9 mouse cellular contexts compared by ENCODE assay signal in genomic region chr13:59289127-59289526, GRCm38 (mm10).
DNase-seq lines count a peak whose midpoint lies in the region; ATAC-seq and TF ChIP-seq lines count a peak whose summit lies in the region.
"Had no signal": no experiment of that assay in that cellular context is flagged by ENCODE, and none has a peak within 500 bp of the region (broad histone marks: within the 10 kb centered on the region; RNA-seq: fewer than 3 reads in every experiment).

No protein-coding gene starts in this region.

- H3K4me1 ChIP-seq in hindbrain, embryonic 10.5 days (replicated peaks): peaks cover 18% of the 10 kb centered on the region
- H3K4me1 ChIP-seq in hindbrain, embryonic 13.5 days (replicated peaks): peaks cover 5% of the 10 kb centered on the region; the same call in 1 of the 2 replicates
- H3K4me1 ChIP-seq in cortical plate, adult 2 months (ENCODE audit: control insufficient read depth, insufficient read depth, low read length): no peaks in the 10 kb centered on the region
- peaks cover 14% of the 10 kb centered on the region; the same call in 1 of the 2 replicates for H3K4me1 ChIP-seq in hindbrain, embryonic 14.5 days (replicated peaks; ENCODE audit: control insufficient read depth, insufficient read depth, low read length)
- peaks cover 7% of the 10 kb centered on the region for H3K4me1 ChIP-seq in limb, embryonic 10.5 days

- 82% methylated on average over 11 of the region's 11 CpGs for WGBS in hindbrain, embryonic 10.5 days
- 71% methylated on average over 11 of the region's 11 CpGs for WGBS in hindbrain, embryonic 13.5 days
- WGBS in hindbrain, embryonic 14.5 days: 63% methylated on average over 11 of the region's 11 CpGs
- 81% methylated on average over 11 of the region's 11 CpGs for WGBS in limb, embryonic 10.5 days

- no peak for ATAC-seq in hindbrain, embryonic 13.5 days (ENCODE audit: low FRiP score)
- no peak for ATAC-seq in hindbrain, embryonic 14.5 days (ENCODE audit: low FRiP score)
- 0 out of 2 replicates have a peak, but pooled peaks have one; percentile 44 for ATAC-seq in megakaryocyte progenitor cell, adult 5-6 weeks (replicated peaks; ENCODE audit: poor library complexity)

- no peak overlapping the region for H3K4me3 ChIP-seq in hindbrain, embryonic 10.5 days
- H3K4me3 ChIP-seq in hindbrain, embryonic 13.5 days: no peak overlapping the region
- H3K4me3 ChIP-seq in cortical plate, adult 2 months (ENCODE audit: insufficient read depth, low read length): no peak overlapping the region
- H3K4me3 ChIP-seq in hindbrain, embryonic 14.5 days (replicated peaks; ENCODE audit: low read length): no peak overlapping the region
- H3K4me3 ChIP-seq in limb, embryonic 10.5 days: no peak overlapping the region

- H3K9ac ChIP-seq in hindbrain, embryonic 13.5 days: no peak overlapping the region
- no peak overlapping the region for H3K9ac ChIP-seq in hindbrain, embryonic 14.5 days

- no peak overlapping the region for H3K4me2 ChIP-seq in hindbrain, embryonic 13.5 days
- no peak overlapping the region for H3K4me2 ChIP-seq in hindbrain, embryonic 14.5 days (replicated peaks)

- no peaks in the 10 kb centered on the region for H3K9me3 ChIP-seq in hindbrain, embryonic 10.5 days
- no peaks in the 10 kb centered on the region for H3K9me3 ChIP-seq in hindbrain, embryonic 13.5 days
- H3K9me3 ChIP-seq in hindbrain, embryonic 14.5 days (ENCODE audit: control insufficient read depth, low read length): no peaks in the 10 kb centered on the region
- no peaks in the 10 kb centered on the region for H3K9me3 ChIP-seq in limb, embryonic 10.5 days (replicated peaks)

- H3K27me3 ChIP-seq in hindbrain, embryonic 10.5 days (ENCODE audit: insufficient read depth, poor library complexity, severe bottlenecking): no peaks in the 10 kb centered on the region
- no peaks in the 10 kb centered on the region for H3K27me3 ChIP-seq in hindbrain, embryonic 13.5 days
- H3K27me3 ChIP-seq in hindbrain, embryonic 14.5 days (ENCODE audit: control insufficient read depth, insufficient read depth, low read length): no peaks in the 10 kb centered on the region
- no peaks in the 10 kb centered on the region for H3K27me3 ChIP-seq in limb, embryonic 10.5 days (ENCODE audit: low read depth, poor library complexity, severe bottlenecking)

- peak; percentile 21 for DNase-seq in hindbrain, embryonic 10.5 days (ENCODE audit: low spot score)
- DNase-seq in hindbrain, embryonic 14.5 days (ENCODE audit: low spot score): peak; percentile 53
- no peak for DNase-seq in adrenal gland, postnatal 14 days
- no peak for DNase-seq in kidney, adult 18-20 months
- DNase-seq in limb, embryonic 10.5 days (ENCODE audit: low spot score): no peak
- DNase-seq: lung, postnatal 36 days had no signal

- peak; percentile 90 for TF ChIP-seq CTCF in cortical plate, adult 2 months (IDR thresholded peaks at IDR 0.05; ENCODE audit: extremely low read depth, insufficient read depth, low read length)

- H3K27ac ChIP-seq in hindbrain, embryonic 10.5 days: 0 out of 2 replicates have a peak overlapping the region, but pooled peaks have one; percentile 12
- H3K27ac ChIP-seq in hindbrain, embryonic 13.5 days: no peak overlapping the region
- no peak overlapping the region for H3K27ac ChIP-seq in cortical plate, adult 2 months (ENCODE audit: insufficient read depth, low read length)
- no peak overlapping the region for H3K27ac ChIP-seq in hindbrain, embryonic 14.5 days
- H3K27ac ChIP-seq in limb, embryonic 10.5 days: no peak overlapping the region

- no peak for TF ChIP-seq POLR2A in cortical plate, adult 2 months (IDR thresholded peaks at IDR 0.05; ENCODE audit: extremely low read depth, insufficient read depth, low read length)

- no peaks in the 10 kb centered on the region for H3K36me3 ChIP-seq in hindbrain, embryonic 10.5 days
- no peaks in the 10 kb centered on the region for H3K36me3 ChIP-seq in hindbrain, embryonic 13.5 days
- H3K36me3 ChIP-seq in hindbrain, embryonic 14.5 days (replicated peaks; ENCODE audit: control insufficient read depth, insufficient read depth): no peaks in the 10 kb centered on the region
- no peaks in the 10 kb centered on the region for H3K36me3 ChIP-seq in limb, embryonic 10.5 days

Comparison
In these comparisons a context has a peak if more than half of its experiments do, and no peak if none do; other contexts are left out.
1. DNase-seq: peak in hindbrain, embryonic 10.5 days (single experiment) and hindbrain, embryonic 14.5 days (single experiment); none in adrenal gland, postnatal 14 days (single experiment), kidney, adult 18-20 months (single experiment) and limb, embryonic 10.5 days (single experiment).